Mouse (Mus musculus) ovary, postnatal 14 days (tissue): Measurements from ENCODE around the gene Dspp.

Source experiments
- DNase-seq: peaks from one replicate; pipeline ENCODE4 v3.0.0; 2022; ENCODE audit warnings: low spot score

The Dspp gene

GRCm38 (mm10) chr5:104170412-104170811 is at the start of gene Dspp:
TSS of gene Dspp (plus strand) at chr5:104170712.
- no peak for DNase-seq

- no peak for DNase-seq
Measured at GRCm38 (mm10) chr5:104124016-104124658, 46.4 kb upstream of the Dspp start.

GRCm38 (mm10) chr5:104126561-104127320 is 43.8 kb upstream of the Dspp start:
- DNase-seq: no peak

GRCm38 (mm10) chr5:104127351-104127750 is 43.2 kb upstream of the Dspp start:
- no peak for DNase-seq

GRCm38 (mm10) chr5:104128281-104129031 is 42.1 kb upstream of the Dspp start:
- no peak for DNase-seq

- no peak for DNase-seq
Measured at GRCm38 (mm10) chr5:104130891-104131290, 39.6 kb upstream of the Dspp start.

GRCm38 (mm10) chr5:104131544-104131943 is 39.0 kb upstream of the Dspp start:
- DNase-seq: no peak

- no peak for DNase-seq
Measured at GRCm38 (mm10) chr5:104133752-104134151, 36.8 kb upstream of the Dspp start.

- no peak for DNase-seq
Measured at GRCm38 (mm10) chr5:104137920-104138541, 32.5 kb upstream of the Dspp start.

- DNase-seq: no peak
Measured at GRCm38 (mm10) chr5:104141067-104141466, 29.4 kb upstream of the Dspp start.

- no peak for DNase-seq
Measured at GRCm38 (mm10) chr5:104144057-104144456, 26.5 kb upstream of the Dspp start.

GRCm38 (mm10) chr5:104149349-104149748 is 21.2 kb upstream of the Dspp start:
- no peak for DNase-seq

- no peak for DNase-seq
Measured at GRCm38 (mm10) chr5:104150196-104150595, 20.3 kb upstream of the Dspp start.

GRCm38 (mm10) chr5:104157701-104158100 is 12.8 kb upstream of the Dspp start:
- no peak for DNase-seq

- DNase-seq: no peak
Measured at GRCm38 (mm10) chr5:104158332-104159052, 12.0 kb upstream of the Dspp start.

- no peak for DNase-seq
Measured at GRCm38 (mm10) chr5:104160581-104160980, 9.9 kb upstream of the Dspp start.

- DNase-seq: no peak
Measured at GRCm38 (mm10) chr5:104161390-104161789, 9.1 kb upstream of the Dspp start.

- no peak for DNase-seq
Measured at GRCm38 (mm10) chr5:104163536-104163935, 7.0 kb upstream of the Dspp start.

GRCm38 (mm10) chr5:104173094-104173493 is 2.6 kb downstream of the Dspp start:
- DNase-seq: no peak

GRCm38 (mm10) chr5:104183743-104184142 is 13.2 kb downstream of the Dspp start:
- no peak for DNase-seq

GRCm38 (mm10) chr5:104187281-104187680 is 16.8 kb downstream of the Dspp start:
- no peak for DNase-seq

- no peak for DNase-seq
Measured at GRCm38 (mm10) chr5:104195086-104195485, 24.6 kb downstream of the Dspp start.
